Mouse (Mus musculus): Measurements from ENCODE around the gene Iah1.
A peak's percentile ranks its signal among the peaks of the same experiment; 100 is the strongest.

Gene Iah1

DNA sequence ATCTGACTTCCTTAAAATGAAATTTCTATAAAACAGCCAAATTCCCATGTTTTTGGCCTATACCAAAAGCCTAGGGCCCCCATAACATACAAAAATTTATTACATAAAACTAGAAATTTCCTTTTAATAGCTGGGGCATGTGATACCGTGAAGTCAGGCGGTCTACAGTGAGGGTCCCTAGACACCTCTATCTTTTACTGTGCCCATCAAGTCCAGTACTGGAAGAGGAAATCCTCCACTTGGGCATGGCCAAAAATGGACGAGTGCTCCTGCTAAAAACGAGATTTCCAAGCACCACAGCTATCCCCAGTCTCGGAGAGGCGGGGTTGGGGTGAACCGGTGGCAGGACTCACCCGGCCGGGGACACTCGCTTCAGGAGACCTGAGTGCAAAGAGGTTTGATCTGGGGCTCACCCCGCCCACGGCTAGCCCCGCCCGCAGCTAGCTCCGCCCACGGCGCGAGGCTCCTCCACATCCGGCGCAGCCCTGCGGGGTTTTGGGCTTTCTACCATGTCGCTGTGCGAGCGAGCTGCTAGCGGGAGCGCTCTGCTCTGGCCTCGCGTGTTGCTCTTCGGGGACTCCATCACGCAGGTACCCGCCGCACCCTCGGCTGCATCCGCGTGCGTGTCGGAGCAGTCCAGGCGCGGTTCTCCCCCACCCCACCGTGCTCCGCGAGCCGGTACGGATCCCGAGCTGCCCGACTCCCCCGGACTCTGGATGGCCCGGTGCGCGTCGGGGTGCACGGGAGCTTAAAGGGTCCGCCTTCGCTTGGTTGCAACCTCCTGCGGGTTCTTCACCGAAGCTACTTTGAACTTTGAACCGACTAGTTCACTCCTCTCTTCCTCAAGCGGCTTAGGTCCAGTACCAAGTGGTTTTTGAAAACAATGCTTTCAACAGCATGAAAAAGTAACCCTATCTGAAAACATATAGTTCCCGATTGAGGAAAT, at the start of gene Iah1:
Iah1 (plus strand) TSS at position 467 of the 946 bp plus-strand sequence.
- DNase-seq (ENCODE audit: low spot score in 2 of 2): peak; percentile 76 to 86

DNA sequence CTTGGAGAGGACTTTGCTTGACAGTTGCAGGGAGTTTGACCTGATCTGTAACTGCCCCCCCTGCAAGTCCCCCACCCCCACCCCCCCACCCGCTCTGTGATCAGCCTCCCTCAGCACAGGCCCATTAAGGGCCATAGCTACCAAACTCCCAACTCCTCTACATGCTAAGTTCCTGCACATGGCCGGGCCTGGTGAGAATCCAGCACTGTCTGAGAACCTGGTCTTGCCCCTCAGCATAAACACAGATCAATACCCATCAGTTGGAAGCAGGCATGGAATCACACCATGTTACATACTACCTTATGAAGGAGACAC, 49.4 kb upstream of the Iah1 start:
- no peak for DNase-seq (ENCODE audit: low spot score in 2 of 2)

DNA sequence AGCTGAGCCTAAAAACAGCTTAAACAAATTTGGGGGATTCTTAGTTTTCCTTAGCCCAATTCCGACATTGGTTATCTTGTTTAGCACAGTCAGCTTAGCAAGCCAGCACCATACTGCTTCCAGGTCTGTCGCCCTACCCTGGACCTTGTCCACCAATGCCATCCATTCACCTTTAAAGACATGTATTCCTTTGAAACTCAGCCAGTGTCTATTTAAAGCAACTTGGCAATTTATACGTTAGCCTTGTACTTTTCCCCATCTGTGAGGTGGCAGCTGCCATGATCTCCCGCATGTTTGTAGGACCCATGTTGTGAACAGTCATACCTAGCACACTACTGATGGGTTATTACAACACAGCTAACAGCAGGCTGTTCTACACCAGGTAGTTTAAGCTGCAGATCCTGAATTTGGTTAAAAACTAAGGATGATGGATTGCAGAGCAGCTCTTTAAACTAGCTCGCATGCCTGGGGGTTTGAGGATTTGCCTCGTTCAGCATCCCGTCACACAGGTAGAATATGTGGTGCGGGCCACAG, 48.0 kb upstream of the Iah1 start:
- DNase-seq (ENCODE audit: low spot score in 2 of 2): no peak

DNA sequence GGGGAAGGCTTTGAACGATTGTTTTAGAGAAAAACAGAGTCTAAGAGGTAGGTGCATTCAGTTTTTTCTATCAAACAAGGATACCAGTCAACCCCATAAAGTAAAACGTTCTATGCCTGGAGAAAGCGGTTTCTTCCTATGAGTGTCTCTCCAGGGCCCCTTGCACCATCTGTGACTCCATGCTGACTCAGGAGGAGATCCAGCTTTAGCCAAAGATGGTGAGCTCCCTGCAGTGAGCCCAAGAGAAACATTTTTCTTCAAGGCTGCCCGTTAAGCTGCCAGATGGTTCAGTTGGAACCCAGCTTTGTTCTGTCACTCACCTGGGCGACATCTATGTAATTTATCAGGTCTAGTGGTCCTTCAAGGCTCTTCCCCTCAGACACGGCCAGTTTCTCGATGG, 41.7 kb upstream of the Iah1 start:
- no peak for DNase-seq (ENCODE audit: low spot score in 2 of 2)

DNA sequence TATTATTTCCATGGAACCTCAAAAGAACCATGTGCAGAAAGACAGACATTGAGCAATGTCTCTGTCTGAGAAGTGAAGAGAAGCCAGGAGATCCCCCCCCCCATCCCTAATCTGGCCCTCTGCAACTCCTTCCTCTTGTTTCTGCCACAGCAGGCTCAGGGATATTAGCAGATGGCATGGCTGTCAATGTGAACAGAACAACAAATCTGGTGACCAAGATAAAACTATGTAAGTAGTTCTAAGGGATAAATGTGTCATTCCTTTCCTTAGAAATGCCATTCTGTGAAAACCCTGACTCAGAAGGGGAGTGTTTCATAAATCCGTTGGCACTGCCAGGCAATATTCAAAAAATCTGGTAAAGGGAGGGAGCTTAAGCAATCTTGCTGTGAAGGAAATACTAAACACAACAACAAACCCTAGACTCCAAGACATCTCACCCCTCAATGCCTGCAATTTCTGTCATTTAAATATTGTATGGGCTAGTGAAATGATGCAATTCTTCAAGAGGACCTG, 38.8 kb upstream of the Iah1 start:
- DNase-seq (ENCODE audit: low spot score in 2 of 2): no peak

DNA sequence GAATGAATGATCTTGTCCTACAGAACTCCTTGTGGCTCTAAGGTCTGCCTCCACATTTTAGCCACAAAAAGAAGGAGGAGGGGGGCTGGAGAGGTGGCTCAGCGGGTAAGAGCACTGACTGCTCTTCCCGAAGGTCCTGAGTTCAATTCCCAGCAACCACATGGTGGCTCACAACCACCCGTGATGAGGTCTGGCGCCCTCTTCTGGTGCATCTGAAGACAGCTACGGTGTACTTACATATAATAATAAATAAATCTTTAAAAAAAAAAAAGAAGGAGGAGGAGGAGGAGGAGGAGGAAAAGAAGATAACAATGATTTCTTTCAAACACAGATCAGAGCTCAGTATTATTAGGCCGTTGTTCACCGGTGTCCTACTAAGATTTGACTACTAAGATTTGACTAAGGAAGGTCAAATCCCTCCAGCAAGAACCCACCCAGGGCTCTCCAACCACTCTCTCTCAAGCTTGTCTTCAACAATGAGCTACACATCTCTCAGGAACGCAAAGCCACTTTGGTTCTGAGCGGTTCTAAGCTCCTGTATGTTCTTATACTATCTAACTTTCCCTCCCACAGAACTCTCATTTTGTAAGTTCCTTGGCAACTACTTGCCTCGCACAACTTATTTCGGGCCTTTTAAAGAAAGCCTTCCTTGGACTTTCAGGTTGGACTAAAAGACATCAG, 31.3 kb upstream of the Iah1 start, which contains the start of gene Cpsf3:
Cpsf3 (plus strand) TSS at position 631 of the 681 bp plus-strand sequence.
- peak in 1 of 2 experiments; percentile 5 for DNase-seq (ENCODE audit: low spot score in 2 of 2)

DNA sequence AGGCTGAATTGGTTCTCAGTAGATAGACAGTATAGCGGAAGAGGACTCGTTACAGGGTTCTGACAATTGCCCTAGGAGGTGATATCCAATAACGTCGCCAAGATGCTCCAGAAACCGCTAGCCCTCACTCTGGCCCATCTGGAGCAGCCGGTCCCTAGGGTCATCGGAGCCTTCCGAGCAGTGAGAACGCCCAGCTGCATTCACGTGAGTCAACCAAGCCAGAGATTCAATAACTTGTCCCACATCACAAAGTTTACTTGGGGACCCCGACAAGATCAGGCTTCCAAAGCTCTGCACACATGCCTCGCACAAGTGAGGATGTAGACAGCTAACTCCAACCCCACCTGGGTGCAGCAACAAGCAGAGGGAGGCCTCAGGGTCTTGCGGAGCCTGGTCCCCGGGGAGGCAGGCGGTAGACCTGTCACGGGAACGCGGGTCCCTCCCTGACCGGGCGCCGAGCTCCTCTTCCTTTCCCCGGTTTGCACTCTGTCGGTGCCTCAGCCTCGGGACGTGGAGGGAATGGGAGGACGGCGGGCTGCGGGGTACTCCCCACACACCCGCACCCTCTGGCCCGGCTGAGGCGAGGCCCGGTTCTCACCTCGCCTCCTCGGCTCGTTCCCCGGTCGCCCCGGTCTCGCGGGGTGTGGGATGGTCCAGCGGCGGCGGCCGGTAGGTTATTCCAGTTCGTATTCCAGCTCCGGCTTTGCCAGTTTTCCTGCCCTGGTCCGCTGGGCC, 30.5 kb upstream of the Iah1 start:
- DNase-seq (ENCODE audit: low spot score in 2 of 2): peak in 1 of 2 experiments; percentile 1

DNA sequence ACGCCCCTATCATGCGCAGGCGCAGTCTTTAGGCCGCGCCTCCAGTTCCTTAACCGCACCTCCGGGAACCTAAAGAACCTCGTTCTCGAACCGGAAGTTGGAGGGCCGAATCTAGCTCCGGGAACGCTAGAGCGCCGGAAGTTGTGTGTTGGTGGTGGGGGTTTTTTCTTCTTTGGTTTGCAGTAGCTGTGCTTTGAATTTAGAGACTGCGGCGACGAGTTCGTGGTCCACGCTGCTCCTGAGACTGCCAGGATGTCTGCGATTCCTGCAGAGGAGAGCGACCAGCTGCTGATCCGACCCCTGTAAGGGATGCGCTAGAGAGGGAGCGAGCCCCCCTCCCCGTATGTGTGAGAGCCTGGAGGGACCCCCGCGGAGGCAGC, 30.0 kb upstream of the Iah1 start, which contains the start of gene Itgb1bp1:
Itgb1bp1 (minus strand) TSS at position 42 of the 380 bp plus-strand sequence.
- DNase-seq (ENCODE audit: low spot score in 2 of 2): peak; percentile 95 to 96

DNA sequence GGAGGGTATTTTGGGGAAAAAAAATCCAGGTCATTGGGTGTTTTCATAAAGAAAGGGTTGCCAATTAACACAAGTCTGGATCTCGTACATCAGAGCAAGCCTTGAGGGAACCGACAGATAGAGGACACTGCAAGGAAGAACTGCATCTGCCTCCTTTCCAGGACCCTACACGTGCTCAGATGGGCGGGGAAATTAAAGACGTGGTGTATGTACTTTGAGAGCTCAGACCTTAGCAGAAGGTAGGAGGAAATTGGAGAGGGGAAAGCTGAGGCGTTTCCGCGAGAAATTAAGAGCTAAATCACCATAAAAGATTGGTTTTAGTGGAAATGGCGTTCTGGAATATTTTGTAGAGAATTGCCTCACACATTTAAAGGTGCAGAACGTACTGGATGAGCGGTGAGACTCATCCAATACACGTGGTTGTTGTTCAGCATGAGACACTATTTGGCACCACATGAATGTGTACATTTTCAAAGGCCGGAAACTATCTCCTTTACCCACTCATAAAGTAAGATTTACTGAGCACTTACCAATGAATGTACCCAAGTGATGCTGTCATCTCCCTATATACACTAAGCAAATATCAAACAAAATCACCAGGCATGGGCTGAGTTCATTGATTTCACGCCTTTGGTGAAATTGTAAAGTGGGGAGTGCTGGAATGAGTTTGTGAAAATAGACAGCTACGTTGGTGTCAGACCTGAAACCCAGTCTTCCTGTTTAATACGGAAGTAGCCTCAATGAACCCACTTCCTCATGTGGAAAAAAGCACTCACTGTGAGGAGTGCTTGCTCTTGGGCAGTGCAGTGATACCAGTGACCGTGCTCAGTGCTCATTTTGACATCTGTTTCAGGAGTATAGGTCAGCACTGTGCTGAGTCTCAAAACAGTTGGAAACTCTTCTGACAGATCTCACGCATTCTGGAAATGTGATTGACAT, 29.2 kb upstream of the Iah1 start:
- DNase-seq (ENCODE audit: low spot score in 2 of 2): peak; percentile 39 to 41

- no peak for DNase-seq (ENCODE audit: low spot score in 2 of 2)
Observed at GRCm38 (mm10) chr12:21288716-21289395, 27.3 kb upstream of the Iah1 start.

DNA sequence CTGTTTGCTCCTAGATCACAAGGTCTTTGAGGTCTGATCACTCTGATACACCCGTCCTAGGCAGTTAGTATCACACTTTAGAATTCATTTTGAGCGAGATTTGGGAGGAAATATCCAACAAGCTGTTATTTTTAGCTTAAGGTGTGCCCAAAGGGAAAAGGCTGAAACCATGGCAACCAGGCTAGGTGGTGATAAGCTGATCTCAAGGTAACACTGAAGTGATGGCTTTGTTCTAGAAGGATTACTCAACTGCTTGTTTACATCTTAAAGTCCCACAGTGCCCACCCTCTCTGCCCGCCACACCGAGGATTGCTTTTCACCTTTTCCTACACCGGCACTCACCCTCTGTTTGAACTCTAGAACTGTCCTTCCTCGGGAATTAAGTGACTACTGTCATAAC, 26.5 kb upstream of the Iah1 start:
- DNase-seq (ENCODE audit: low spot score in 2 of 2): no peak

DNA sequence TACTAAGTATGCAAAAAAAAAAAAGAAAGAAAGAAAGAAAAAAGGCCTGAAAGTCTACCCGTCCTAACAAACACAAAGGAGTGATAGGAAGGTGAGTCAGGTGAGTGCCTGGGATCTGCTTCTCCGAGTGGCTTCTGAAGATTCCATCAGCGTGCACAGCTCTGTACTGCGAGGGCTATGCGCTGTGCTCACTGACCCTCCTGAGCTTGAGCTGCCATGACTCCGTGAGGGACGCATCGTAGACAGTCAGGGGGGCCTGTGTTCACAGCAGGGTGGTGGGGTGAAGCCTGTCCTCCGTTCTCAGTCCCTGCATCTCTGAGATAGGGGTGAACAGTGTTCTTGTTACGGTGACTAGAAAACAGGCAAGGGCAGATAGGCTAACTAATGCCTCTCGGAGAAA, 17.3 kb upstream of the Iah1 start:
- DNase-seq (ENCODE audit: low spot score in 2 of 2): no peak

GRCm38 (mm10) chr12:21301324-21301723, 14.9 kb upstream of the Iah1 start:
- DNase-seq (ENCODE audit: low spot score in 2 of 2): no peak

GRCm38 (mm10) chr12:21301932-21302331, 14.3 kb upstream of the Iah1 start:
- DNase-seq (ENCODE audit: low spot score in 2 of 2): no peak

GRCm38 (mm10) chr12:21302361-21302783, 13.8 kb upstream of the Iah1 start:
- no peak for DNase-seq (ENCODE audit: low spot score in 2 of 2)

GRCm38 (mm10) chr12:21305741-21306140, 10.4 kb upstream of the Iah1 start:
- DNase-seq (ENCODE audit: low spot score in 2 of 2): no peak

DNA sequence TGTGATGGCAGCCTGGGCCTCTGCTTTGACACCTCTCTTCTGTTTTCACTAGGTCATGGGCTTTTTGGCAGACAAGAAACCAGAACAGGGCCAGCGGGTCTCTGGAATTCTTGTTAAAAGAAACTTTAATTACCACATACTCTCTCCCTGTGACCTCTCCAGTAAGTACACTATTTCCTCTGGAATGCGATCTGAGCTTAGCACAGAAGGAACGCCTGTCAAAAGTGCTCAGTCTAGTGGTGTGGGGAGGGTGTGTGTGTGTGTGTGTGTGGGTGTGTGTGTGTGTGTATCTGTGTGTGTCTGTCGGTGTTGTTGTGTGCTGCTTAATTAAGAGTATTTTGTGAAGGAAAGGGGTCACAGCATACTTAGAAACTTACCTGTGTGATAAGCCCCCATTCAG, 9.5 kb upstream of the Iah1 start:
- no peak for DNase-seq (ENCODE audit: low spot score in 2 of 2)

- DNase-seq (ENCODE audit: low spot score in 2 of 2): no peak
Observed at GRCm38 (mm10) chr12:21312201-21312600, 4.0 kb upstream of the Iah1 start.

- DNase-seq (ENCODE audit: low spot score in 2 of 2): no peak
Observed at GRCm38 (mm10) chr12:21316869-21317265, 678 bp downstream of the Iah1 start.

Measured in natural killer cell, adult 2 months (primary cell).